Mouse (Mus musculus) heart, postnatal 0 days (tissue): ENCODE measurements around the gene Trpv6. TPM values are rescaled to one million over a fixed set of nuclear protein-coding genes. Genes with fewer than 3 reads are reported as not detected.

Experiments
- ATAC-seq: fragments of 200-750 bp; cut with Nextera tagmentation; 2 replicates; pipeline ENCODE4 v1.8.0; 2017; ENCODE audit warnings: low read depth, moderate number of reproducible peaks, moderate library complexity; ENCODE audit not compliant: insufficient read depth
- DNase-seq: peaks from one replicate; pipeline ENCODE4 v3.0.0-alpha.2; 2016; ENCODE audit warnings: low spot score
- H3K27ac ChIP-seq: fragments of 300-500 bp; sonication (generic); 2 replicates; pipeline ENCODE4 v1.5.1; 2014; ENCODE audit warnings: low read depth, mild to moderate bottlenecking
- H3K27me3 ChIP-seq: fragments of 300-500 bp; sonication (generic); 2 replicates; pipeline ENCODE4 v1.6.1; 2014; ENCODE audit warnings: low read length, mixed read lengths; ENCODE audit not compliant: control insufficient read depth, insufficient read depth
- H3K36me3 ChIP-seq: fragments of 300-500 bp; sonication (generic); replicated peaks from 2 replicates; pipeline ENCODE4 v1.6.1; 2014; ENCODE audit warnings: low read length, mixed read lengths; ENCODE audit not compliant: control insufficient read depth, insufficient read depth
- H3K4me1 ChIP-seq: fragments of 300-500 bp; sonication (generic); 2 replicates; pipeline ENCODE4 v1.6.1; 2014; ENCODE audit warnings: antibody characterized with exemption; ENCODE audit not compliant: control insufficient read depth, insufficient read depth
- H3K4me2 ChIP-seq: fragments of 300-500 bp; sonication (generic); 2 replicates; pipeline ENCODE4 v1.6.1; 2014; ENCODE audit warnings: low read depth, mild to moderate bottlenecking, low read length, moderate library complexity
- H3K4me3 ChIP-seq: fragments of 300-500 bp; sonication (generic); 2 replicates; pipeline ENCODE4 v1.5.1; 2014; ENCODE audit warnings: low read depth, low read length
- H3K9ac ChIP-seq: fragments of 300-500 bp; sonication (generic); replicated peaks from 2 replicates; pipeline ENCODE4 v1.6.1; 2014; ENCODE audit warnings: low read depth, low read length, mixed read lengths
- H3K9me3 ChIP-seq: fragments of 300-500 bp; sonication (generic); replicated peaks from 2 replicates; pipeline ENCODE4 v1.6.1; 2016; ENCODE audit warnings: low read length; ENCODE audit not compliant: control insufficient read depth
- CTCF ChIP-seq: IDR thresholded peaks from 2 replicates; pipeline ENCODE4 v1.5.1; 2016; ENCODE audit warnings: antibody characterized with exemption, control low read depth, low read depth
- EP300 ChIP-seq: IDR thresholded peaks from 2 replicates; pipeline ENCODE4 v1.6.1; 2016; ENCODE audit warnings: antibody characterized with exemption, low read depth
- WGBS: fragments of 180-500 bp; shearing (Covaris S2); extraction: QIAGEN DNeasy Blood & Tissue Kit; methylation state at CpG from one replicate; pipeline ENCODE4 v1.1.7; 2014; 5-methylcytosine and 5-hydroxymethylcytosine counted together
- polyA plus RNA-seq: library from polyadenylated mRNA; unstranded; fragments of >200 nt; fragmentation: Nextera tagmentation; extraction: Ambion mirVana; gene quantifications from 2 replicates; pipeline ENCODE4 v1.2.1, GENCODE M21; 2015
- total RNA-seq: library from RNA; depleted of rRNA; stranded (reverse); fragments of >200 nt; gene quantifications from 2 replicates; pipeline ENCODE4 v1.2.3, GENCODE M21; 2014; ENCODE audit warnings: low replicate concordance

The Trpv6 gene
- total and polyA plus RNA-seq, 2 experiments from 2014 or later, result not detected

GRCm38 (mm10) chr6:41676530-41676929 lies 40.3 kb upstream of the Trpv6 start:
- Histone ChIP-seq H3K27ac (no peak overlapping the region), H3K4me1 (no peaks in the 10 kb centered on the region), H3K36me3 (no peaks in the 10 kb centered on the region), H3K4me3 (no peak overlapping the region), H3K9me3 (no peaks in the 10 kb centered on the region), H3K4me2 (no peak overlapping the region), H3K9ac (no peak overlapping the region), H3K27me3 (no peaks in the 10 kb centered on the region)
- no peak for TF ChIP-seq EP300
- TF ChIP-seq CTCF, result no peak
- DNase-seq (no peak), ATAC-seq (no peak)
- 72% methylated on average over 2 of the region's 2 CpGs for WGBS

- no peak overlapping the region for H3K4me3 ChIP-seq
- TF ChIP-seq CTCF (peak; percentile 22; the same call in 1 of the 2 replicates), EP300 (no peak)
- WGBS, result 24% methylated on average over 2 of the region's 2 CpGs
- H3K27ac ChIP-seq, result no peak overlapping the region
- H3K9me3 ChIP-seq, result no peaks in the 10 kb centered on the region
- no peak for DNase-seq
- ATAC-seq, result no peak
- H3K36me3 ChIP-seq, result no peaks in the 10 kb centered on the region
- no peaks in the 10 kb centered on the region for H3K4me1 ChIP-seq
- no peak overlapping the region for H3K4me2 ChIP-seq
- H3K9ac ChIP-seq, result no peak overlapping the region
- H3K27me3 ChIP-seq, result no peaks in the 10 kb centered on the region
Observed at GRCm38 (mm10) chr6:41662320-41662719, 26.1 kb upstream of the Trpv6 start.

- DNase-seq, result no peak
- 59% methylated on average over 1 of the region's 1 CpGs for WGBS
Observed at GRCm38 (mm10) chr6:41658487-41658886, 22.3 kb upstream of the Trpv6 start.

GRCm38 (mm10) chr6:41654648-41655047 lies 18.4 kb upstream of the Trpv6 start:
- Histone ChIP-seq H3K27ac (no peak overlapping the region), H3K9ac (no peak overlapping the region), H3K4me1 (no peaks in the 10 kb centered on the region), H3K27me3 (no peaks in the 10 kb centered on the region), H3K4me3 (no peak overlapping the region), H3K36me3 (no peaks in the 10 kb centered on the region), H3K4me2 (no peak overlapping the region), H3K9me3 (no peaks in the 10 kb centered on the region)
- TF ChIP-seq CTCF (no peak), EP300 (no peak)
- DNase-seq (no peak), ATAC-seq (no peak)
- WGBS, result 61% methylated on average over 8 of the region's 8 CpGs

More at GRCm38 (mm10) chr6:41658487-41658886, 22.3 kb upstream of the Trpv6 start:
- Histone ChIP-seq H3K4me2 (no peak overlapping the region), H3K4me1 (no peaks in the 10 kb centered on the region), H3K36me3 (no peaks in the 10 kb centered on the region), H3K9me3 (no peaks in the 10 kb centered on the region), H3K4me3 (no peak overlapping the region), H3K27me3 (no peaks in the 10 kb centered on the region), H3K9ac (no peak overlapping the region), H3K27ac (no peak overlapping the region)
- no peak for TF ChIP-seq EP300
- no peak for TF ChIP-seq CTCF
- ATAC-seq, result no peak

GRCm38 (mm10) chr6:41653173-41653572 lies 17.0 kb upstream of the Trpv6 start:
- Histone ChIP-seq H3K27me3 (no peaks in the 10 kb centered on the region), H3K27ac (no peak overlapping the region), H3K9me3 (no peaks in the 10 kb centered on the region), H3K4me3 (no peak overlapping the region), H3K4me1 (no peaks in the 10 kb centered on the region), H3K4me2 (no peak overlapping the region), H3K36me3 (no peaks in the 10 kb centered on the region), H3K9ac (no peak overlapping the region)
- 74% methylated on average over 5 of the region's 5 CpGs for WGBS
- ATAC-seq, result no peak
- DNase-seq, result no peak
- TF ChIP-seq EP300 (no peak), CTCF (no peak)

GRCm38 (mm10) chr6:41646672-41647071 lies 10.5 kb upstream of the Trpv6 start:
- H3K27me3 ChIP-seq, result no peaks in the 10 kb centered on the region
- no peaks in the 10 kb centered on the region for H3K36me3 ChIP-seq
- no peak overlapping the region for H3K9ac ChIP-seq
- H3K27ac ChIP-seq, result no peak overlapping the region
- TF ChIP-seq CTCF (no peak), EP300 (no peak)
- no peak overlapping the region for H3K4me2 ChIP-seq
- ATAC-seq, result no peak
- no peak overlapping the region for H3K4me3 ChIP-seq
- DNase-seq, result no peak
- no peaks in the 10 kb centered on the region for H3K9me3 ChIP-seq
- no peaks in the 10 kb centered on the region for H3K4me1 ChIP-seq
